Mouse (Mus musculus): ENCODE measurements around the gene Nfil3. TPM values are rescaled to one million over a fixed set of nuclear protein-coding genes. Genes with fewer than 3 reads are reported as not detected.

Gene Nfil3
- total RNA-seq (2017), result 97.8 to 144 TPM (median 137 TPM) in 3 replicates

DNA sequence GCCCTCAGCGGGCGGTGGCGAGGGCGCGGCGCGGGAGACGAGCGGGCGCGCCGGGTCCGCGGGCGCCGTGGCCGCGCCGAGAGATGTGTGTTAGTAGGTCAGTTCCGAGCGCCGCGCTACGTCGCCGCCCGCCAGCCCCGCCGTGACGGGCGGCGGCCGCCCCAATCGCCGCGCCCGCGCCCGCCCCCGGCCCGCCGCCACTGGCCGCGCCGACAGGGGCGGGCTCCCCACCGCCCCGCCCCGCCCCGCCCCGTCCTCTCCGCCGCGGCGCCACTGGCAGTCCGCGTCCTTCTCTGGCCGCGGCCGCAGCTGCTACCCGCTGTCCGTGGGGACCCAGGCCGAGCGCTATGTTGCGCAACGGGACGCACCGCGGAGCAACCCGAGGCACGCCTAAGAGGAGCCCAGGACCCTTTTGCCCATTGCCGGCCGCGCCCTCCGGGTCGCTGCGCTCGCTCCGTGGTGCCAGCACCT, at the start of gene Nfil3:
TSS of gene Nfil3 (minus strand) at position 123 of the 471 bp plus-strand sequence.
- ATAC-seq (replicated peaks; ENCODE audit: insufficient number of reproducible peaks, low FRiP score, low TSS enrichment, poor library complexity, severe bottlenecking), result peak; percentile 24; the same call in 1 of the 2 replicates

DNA sequence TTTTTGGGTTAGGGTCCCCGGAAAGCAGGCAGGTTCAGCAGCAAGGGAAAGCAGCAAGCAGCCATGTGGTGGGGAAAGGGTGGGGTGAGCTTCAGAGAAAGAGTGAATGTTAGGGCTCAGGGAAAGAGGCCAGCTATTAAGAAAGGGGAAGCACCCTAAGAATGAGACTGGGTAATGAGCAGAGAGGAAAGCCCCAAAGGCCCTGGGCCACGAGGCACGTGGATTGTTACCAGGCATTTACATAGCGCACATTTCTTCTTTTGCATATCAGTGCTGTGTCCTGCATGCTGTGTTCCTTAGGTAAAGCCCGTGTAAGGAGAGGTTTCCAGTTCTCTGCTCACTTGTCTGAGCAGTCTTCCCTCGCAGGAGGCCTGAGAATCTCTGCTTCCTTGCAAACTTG, 43.4 kb upstream of the Nfil3 start:
- ATAC-seq (replicated peaks; ENCODE audit: insufficient number of reproducible peaks, low FRiP score, low TSS enrichment, poor library complexity, severe bottlenecking), result peak; percentile 94

DNA sequence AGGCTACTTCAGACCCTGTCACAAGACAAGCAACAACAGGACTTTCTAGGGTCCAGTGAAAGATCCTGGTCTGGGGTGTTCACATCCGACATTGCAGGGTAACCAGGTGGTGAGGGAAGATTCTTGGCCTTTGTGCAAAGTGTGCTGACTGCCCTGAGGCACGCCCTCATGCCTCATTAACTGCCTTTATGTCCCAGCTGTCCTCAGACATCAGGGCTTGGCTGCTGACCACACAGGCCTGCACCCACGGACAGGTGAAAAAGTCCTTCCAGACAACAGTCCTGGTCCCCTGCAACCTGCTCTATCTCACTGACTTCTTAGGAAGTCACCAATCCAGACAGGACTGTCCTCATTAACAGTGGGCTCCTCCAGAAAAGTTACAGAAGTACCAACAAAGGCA, 39.4 kb upstream of the Nfil3 start:
- no peak for ATAC-seq (replicated peaks; ENCODE audit: insufficient number of reproducible peaks, low FRiP score, low TSS enrichment, poor library complexity, severe bottlenecking)

DNA sequence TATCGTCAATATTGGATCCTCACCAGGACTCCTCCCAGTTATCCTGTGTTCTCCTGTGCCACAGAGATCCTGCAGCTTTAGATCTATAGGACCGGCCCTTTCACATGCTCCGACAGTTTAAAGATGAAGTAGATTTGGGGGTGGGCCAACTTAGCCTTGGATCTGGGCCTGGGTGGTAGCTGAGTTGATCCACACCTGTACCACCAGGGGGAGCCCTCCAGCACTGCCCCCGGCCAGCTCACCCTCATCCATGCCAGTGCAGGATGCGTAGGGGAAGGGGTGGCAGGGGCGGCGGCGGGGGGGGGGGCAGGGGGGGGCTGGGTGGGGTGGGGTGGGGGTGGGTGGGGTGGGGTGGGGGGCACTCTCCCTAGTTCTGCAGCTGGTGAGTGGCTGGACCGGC, 38.7 kb upstream of the Nfil3 start:
- no peak for ATAC-seq (replicated peaks; ENCODE audit: insufficient number of reproducible peaks, low FRiP score, low TSS enrichment, poor library complexity, severe bottlenecking)

DNA sequence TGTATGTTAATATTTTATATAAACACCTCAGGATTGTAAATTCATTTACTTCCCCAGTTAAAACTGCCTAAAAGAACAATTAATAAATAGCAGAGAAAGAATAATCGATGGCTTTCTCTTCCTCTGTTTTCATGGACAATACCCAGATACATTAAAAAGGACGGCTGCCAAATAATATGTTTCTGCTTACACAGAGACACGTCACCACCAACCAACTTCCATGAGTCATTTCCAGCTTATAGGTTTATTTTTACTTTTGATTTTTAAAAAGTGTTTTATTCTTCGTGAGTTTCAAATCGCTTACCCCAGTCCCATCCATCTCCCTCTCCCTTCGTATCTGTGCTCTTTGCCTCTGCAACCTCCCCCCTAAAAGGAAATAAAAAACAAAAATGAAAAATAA, 38.1 kb upstream of the Nfil3 start:
- no peak for ATAC-seq (replicated peaks; ENCODE audit: insufficient number of reproducible peaks, low FRiP score, low TSS enrichment, poor library complexity, severe bottlenecking)

DNA sequence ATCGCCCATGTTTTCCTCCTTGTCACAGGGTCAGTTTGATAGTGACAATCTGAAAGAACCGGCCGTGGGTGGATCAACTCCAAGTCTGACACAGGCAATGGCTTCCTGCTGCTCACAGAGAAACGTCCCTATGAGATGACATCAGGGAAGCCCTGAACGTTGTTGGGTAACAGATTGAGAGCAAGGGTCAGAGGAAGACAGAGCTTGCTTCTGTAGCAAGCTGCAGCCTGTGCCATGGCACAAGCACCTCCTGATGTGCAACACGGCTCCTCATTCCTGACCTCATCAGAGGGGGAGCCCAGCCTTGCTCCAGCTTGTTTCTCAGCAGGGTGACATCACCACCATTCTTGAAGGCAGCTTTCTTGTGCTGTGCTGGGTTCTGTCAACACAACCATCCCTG, 37.1 kb upstream of the Nfil3 start:
- no peak; the same call in 1 of the 2 replicates for ATAC-seq (replicated peaks; ENCODE audit: insufficient number of reproducible peaks, low FRiP score, low TSS enrichment, poor library complexity, severe bottlenecking)

DNA sequence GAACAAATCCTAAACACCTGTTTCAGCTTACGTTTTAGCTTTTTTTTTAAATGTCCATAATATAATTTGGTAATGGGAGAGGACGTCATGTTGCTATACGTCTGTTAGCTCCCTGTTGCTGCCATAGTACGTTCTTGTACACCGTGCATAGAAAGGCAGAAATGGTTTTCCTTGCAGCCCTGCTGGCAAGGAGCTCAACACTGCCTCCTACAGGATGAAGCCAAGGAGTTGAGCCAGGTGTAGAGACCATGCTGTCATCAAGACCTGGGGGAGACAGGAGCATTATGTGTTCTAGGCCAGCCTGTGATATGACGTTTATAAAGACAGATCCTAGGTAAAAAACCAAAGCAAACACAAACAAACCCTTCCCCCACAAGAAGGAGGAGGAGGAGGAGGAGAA, 36.2 kb upstream of the Nfil3 start:
- ATAC-seq (replicated peaks; ENCODE audit: insufficient number of reproducible peaks, low FRiP score, low TSS enrichment, poor library complexity, severe bottlenecking), result no peak

DNA sequence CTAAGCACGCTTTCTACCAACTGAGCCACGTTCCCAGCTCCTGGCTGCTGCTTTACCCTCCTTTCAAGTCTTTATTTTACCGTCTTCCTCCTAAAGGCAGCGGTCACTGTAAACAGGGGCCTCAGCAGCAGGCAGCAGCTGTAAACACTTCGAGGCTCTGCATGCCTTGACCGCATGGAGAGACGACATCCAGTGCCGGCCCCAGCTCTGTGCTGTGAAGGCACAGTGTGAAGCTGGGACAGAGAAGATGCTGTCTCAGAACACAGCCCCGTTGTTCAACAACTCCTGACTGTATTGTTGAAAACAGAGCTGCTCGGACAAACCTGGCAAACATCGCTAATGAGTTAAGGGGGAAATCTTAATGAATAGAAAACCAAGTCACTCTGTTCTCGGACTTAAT, 30.6 kb upstream of the Nfil3 start:
- no peak for ATAC-seq (replicated peaks; ENCODE audit: insufficient number of reproducible peaks, low FRiP score, low TSS enrichment, poor library complexity, severe bottlenecking)

DNA sequence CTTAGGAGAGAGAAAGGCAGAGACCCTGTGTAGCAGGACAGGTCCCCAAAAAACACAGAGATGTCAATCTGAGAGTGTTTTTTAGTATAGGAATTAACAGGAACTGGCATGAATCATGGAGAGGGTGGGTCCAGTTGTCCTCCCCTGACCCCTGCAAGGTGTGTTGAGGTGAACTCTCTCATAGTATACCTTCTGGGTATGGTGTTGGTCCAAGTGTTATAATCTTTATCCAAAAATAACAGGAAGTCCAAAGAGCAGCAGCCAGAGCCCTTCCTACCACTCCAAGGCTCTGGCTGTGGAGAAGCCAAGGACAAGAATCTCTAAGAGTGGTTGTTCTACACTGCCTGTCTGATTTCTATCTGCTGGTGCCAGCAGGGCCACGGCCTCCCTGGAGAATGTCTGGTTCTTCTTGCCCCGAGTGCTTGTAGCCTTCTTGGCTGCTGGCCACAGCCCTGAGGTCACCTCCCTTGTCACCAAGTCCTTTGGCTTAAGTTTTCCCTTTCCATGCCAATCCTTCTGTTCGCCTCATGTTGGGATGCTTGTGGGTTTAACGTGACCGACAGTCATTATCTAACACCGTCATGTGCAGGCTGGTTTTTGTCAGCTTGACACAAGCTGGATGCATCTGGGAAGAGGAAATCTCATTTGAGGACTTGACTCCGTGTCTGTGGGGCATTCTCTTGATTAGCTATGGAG, 27.8 kb upstream of the Nfil3 start:
- no peak for ATAC-seq (replicated peaks; ENCODE audit: insufficient number of reproducible peaks, low FRiP score, low TSS enrichment, poor library complexity, severe bottlenecking)

DNA sequence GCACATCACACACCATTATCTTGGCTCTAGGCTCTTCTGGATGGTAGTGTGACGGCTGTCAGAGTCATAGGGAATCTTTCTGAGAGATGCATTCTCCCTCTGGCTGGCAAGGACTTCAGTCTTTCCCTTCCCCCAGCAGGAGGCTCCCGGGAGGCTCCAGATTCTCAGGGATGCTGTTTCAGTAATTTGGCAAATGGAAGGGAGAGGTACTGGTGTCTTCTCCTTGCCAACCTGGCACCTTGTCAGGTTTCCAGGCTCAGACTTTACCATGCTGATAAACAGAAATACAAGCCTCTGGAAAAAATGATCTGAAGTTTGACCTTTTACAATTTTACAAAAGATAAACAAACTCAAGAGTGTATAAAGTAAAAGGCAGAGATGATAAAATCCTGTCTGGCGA, 26.9 kb upstream of the Nfil3 start:
- no peak for ATAC-seq (replicated peaks; ENCODE audit: insufficient number of reproducible peaks, low FRiP score, low TSS enrichment, poor library complexity, severe bottlenecking)

DNA sequence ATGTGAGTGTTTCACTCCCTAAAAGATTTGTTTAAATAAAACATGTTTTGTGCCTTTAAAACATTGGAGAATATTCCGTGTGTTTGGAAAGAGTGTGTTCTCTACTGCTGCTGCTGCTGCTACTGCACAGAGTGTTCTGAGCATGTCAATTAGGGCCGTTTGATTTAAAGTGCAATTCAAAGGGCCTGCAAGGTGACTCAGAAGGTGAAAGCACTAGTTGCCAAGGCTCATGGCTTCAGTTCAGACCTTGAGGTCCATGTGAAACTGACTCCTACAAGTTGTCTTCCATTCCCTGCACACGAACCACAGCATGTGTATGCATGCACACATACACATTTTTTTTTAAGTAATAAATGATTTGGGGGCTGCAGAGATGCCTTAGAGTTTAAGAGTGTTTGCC, 22.4 kb upstream of the Nfil3 start:
- no peak for ATAC-seq (replicated peaks; ENCODE audit: insufficient number of reproducible peaks, low FRiP score, low TSS enrichment, poor library complexity, severe bottlenecking)

DNA sequence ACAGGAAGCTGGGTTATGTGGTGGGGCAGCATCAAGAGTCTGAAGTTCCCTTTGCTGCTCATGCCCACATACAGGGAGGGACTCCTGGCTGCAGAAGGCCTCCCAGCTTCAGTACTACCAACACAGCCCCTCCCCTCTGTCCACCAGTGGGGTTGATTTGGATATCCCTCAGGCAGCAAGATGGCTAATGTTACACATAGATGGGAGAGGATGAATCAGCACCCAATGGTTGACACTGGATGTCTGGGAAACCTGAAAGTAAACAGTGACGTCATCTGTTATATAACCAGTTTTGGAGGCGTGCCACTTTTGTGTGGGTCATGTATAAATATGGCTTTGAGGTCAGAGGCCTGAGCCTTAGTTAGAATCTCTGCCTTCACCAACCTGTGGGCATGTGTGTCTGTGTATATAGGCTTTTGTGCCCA, 20.6 kb upstream of the Nfil3 start:
- ATAC-seq (replicated peaks; ENCODE audit: insufficient number of reproducible peaks, low FRiP score, low TSS enrichment, poor library complexity, severe bottlenecking), result peak; percentile 83

DNA sequence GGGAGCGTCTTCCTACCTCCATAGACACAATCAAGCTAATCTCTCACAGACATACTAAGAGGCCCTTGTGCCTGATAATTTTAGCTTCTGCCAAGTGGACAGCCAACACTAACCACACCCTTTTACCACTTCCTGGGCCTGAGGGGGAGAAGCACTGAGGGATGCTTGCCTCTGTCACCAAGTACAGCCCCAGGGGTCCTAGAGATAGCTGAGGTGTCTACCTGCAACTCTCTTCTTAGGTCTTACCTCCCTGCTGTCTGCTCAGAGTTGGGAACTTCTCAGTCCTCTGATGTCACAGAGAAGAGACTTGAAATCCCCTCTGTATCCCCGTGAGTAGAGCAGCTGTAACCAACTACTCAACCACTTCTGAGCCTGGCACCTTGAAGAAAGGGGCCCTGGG, 19.6 kb upstream of the Nfil3 start:
- peak; percentile 48; the same call in 1 of the 2 replicates for ATAC-seq (replicated peaks; ENCODE audit: insufficient number of reproducible peaks, low FRiP score, low TSS enrichment, poor library complexity, severe bottlenecking)

DNA sequence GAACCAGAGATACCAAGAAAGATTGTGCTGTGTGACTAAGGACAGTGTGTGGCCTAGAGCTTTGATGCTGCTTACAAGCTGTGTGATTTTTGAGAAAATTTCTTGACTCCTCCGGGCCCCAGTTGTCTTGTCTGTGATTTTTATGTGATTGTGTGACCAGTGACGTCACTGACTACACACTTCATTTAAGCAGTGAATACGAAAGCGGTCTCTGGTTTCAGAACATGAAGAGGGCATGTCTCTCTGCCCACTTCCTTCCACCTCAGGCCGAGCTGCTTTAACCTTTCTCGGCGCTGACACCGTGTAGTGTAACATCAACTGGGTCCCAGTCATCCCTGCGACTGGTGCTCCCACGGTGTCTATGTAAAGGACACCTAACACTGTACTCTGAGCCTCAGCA, 17.7 kb upstream of the Nfil3 start:
- peak; percentile 70 for ATAC-seq (replicated peaks; ENCODE audit: insufficient number of reproducible peaks, low FRiP score, low TSS enrichment, poor library complexity, severe bottlenecking)

DNA sequence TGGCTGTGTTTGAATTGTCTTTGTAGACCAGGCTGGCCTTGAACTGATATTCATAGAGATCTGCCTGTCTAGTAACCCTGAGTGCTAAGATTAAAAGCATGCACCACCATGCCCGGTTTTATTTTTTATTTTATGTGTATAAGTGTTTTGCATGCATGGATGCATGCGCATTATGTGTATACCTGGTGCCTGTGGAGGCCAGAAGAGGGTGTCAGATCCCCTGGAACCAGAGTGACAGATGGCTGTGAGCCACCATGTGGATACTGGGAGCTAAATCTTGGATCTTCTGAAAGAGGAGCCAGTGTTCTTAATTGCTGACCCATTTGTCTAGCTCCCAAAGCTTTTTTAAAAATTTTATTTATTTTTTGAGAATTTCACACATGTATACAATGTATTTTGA, 16.9 kb upstream of the Nfil3 start:
- ATAC-seq (replicated peaks; ENCODE audit: insufficient number of reproducible peaks, low FRiP score, low TSS enrichment, poor library complexity, severe bottlenecking), result no peak

DNA sequence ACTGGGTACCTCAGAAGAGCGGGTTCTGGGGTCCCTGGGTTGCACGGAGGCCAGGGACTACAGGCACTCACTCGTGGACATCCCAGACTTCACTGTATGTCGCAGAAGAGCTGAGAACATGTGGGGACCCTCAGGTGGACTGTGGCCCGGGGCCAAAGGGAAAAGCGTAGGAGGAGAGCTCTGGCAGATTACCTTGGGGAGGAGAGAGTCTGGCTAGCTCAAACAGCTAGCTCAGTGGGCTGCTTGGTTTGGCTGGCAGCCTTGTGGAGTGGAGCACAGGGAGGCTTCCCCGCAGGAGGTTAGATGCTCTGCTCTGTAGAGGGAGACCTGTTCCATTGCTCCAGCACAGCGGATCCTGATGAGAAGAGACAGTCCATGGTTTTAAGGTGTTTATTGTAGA, 15.3 kb upstream of the Nfil3 start:
- ATAC-seq (replicated peaks; ENCODE audit: insufficient number of reproducible peaks, low FRiP score, low TSS enrichment, poor library complexity, severe bottlenecking), result no peak

DNA sequence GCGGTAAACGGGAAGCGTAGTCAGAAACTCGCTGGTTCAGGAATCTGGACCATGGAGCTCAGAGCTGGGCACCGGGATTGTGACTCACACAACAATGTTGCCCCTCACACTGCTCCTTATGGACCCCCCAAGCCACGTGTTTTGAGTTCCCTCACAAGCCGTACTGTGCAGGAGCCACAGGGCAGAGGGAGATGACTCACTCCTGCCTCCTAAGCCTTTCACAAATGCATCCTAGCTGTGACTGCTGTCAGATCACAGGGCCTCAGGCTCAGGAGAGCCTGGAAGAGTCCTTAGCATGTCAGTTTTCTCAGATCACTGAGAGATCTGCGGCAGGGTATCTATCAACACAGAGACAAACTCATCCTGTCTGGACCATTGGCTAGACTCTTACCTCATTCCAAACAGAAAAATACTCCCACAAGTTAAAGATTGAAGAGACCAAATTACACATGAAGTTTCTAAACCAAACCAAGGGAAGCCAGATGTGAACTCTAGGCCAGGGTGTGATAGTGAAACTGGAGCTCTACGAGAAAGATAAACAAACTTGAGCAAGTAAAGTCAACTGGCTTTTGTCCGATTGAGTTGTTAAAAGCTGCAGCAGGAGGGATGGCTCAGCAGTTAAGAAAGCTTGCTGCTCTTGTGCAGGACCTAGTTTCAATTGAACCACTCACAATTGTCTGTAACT, 13.5 kb upstream of the Nfil3 start:
- ATAC-seq (replicated peaks; ENCODE audit: insufficient number of reproducible peaks, low FRiP score, low TSS enrichment, poor library complexity, severe bottlenecking), result no peak

DNA sequence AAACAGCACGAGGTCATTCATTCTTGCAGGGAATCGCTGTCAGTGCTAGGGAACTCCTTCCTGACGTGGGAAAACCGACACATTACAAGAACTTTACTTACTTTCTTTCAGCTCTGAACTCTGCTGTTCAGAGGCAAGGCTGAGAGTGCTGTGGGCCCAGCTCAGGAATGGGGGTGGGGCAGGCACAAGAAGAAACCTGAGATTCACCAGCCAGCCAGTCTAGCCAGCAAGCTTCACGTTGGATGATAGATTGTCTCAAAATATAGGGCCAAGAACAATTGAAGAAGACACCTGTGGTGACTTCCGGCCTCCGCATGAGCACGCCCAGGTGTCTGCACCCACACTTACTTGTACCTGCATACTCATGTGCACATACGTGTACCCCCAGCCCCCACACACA, 9.3 kb upstream of the Nfil3 start:
- no peak for ATAC-seq (replicated peaks; ENCODE audit: insufficient number of reproducible peaks, low FRiP score, low TSS enrichment, poor library complexity, severe bottlenecking)

DNA sequence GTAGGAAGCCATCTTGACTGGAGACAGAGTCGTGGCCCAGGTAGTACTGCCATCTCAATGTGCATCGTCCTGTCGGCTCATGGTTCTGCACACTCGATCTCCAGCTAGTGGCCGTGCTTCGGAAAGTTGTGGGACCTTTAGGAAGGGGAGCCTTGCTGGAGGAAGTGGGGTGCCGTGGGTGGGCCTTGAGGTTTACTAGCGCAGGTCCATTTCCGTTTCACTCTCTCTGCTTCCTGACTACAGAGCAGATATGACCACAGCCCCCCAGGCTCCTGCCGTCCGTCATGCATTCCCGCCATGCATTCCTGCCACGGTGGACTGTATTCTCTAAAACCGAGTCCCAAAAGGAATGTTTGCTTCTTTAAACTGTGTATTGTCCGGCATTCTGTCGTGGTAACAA, 8.1 kb upstream of the Nfil3 start:
- no peak for ATAC-seq (replicated peaks; ENCODE audit: insufficient number of reproducible peaks, low FRiP score, low TSS enrichment, poor library complexity, severe bottlenecking)

DNA sequence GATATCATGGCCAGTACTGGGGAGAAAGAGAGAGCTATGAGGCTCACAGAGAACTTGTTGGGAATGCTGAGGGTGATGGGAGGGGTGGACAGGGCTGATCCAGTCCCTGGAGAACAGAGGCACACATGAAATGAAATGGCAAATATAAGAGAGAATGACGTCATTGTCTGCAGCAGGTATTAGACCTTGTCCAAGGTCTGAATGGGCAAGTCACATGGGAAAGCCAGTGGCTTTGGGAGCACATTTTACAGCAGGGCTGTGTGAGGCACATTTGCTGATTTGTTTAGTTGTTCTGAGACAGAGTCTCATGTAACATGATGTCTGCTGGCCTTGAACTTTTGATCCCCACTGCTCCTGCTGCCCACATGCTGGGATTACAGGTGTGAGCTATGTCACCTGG, 7.0 kb upstream of the Nfil3 start:
- ATAC-seq (replicated peaks; ENCODE audit: insufficient number of reproducible peaks, low FRiP score, low TSS enrichment, poor library complexity, severe bottlenecking), result no peak
